9 mouse cellular contexts compared by ENCODE assay signal in the genomic region with DNA sequence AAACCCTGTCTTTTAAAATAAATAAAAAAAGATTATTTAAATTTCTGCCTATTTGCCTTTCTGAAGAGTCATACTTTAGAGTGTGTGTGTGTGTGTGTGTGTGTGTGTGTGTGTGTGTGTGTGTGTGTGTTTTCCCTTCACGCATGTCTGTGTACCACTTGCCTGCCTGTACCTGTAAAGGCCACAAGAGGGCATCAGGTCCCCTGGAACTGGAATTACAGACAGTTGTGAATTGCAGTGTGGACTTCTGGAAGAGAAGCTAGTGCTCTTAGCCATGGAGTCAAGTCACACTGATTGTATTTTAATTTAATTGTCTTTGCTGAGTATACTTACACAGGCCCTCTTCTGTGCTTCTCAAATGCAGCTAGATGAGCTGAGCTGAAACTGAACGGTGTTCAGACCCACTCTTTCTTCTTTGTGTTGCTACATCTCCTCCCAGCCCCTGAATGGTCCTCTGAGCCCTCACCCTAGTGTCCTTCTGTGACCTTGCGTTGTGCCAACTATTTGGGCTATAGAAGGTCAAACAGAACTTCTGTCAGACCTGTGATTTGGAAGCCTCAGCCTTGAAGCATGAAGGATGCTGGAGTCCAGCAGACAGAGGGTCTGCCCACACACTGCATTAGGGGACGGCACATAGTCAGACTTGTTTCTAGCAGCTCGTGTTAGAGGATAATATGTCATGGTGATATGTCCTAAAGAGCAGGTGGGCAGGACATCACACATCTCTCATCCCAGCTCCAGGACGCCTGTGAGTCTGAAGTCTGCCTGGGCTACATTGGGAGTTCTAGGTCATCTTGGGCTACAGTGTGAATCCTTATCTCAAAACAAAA. TPM values are rescaled to one million over a fixed set of nuclear protein-coding genes. Genes with fewer than 3 reads are reported as not detected.
DNase-seq lines count a peak whose midpoint lies in the region; ATAC-seq and TF ChIP-seq lines count a peak whose summit lies in the region.
"Had no signal": no experiment of that assay in that cellular context is flagged by ENCODE, and none has a peak within 500 bp of the region (broad histone marks: within the 10 kb centered on the region; RNA-seq: fewer than 3 reads in every experiment).

No protein-coding gene starts in this region.

- no peak overlapping the region for H3K9ac ChIP-seq in forebrain, embryonic 15.5 days (replicated peaks)
- no peak overlapping the region for H3K9ac ChIP-seq in hindbrain, embryonic 16.5 days (ENCODE audit: low read depth, low read length)

- H3K4me2 ChIP-seq in forebrain, embryonic 15.5 days (replicated peaks), result no peak overlapping the region
- no peak overlapping the region for H3K4me2 ChIP-seq in hindbrain, embryonic 16.5 days (ENCODE audit: low read length)

- peak; percentile 20 for DNase-seq in cerebellum, adult 9-10 months
- DNase-seq in cerebellum, adult 11-12 months, result no peak
- peak; percentile 46 to 50 for DNase-seq in left cerebral cortex, adult 18-20 months (ENCODE audit: low spot score in 2 of 2)
- peak; percentile 43 for DNase-seq in right cerebral cortex, postnatal 4 days

- H3K4me1 ChIP-seq in bone marrow macrophage, adult 2 months (ENCODE audit: control insufficient read depth, insufficient read depth, low read length), result peaks cover 4% of the 10 kb centered on the region; the same call in 1 of the 2 replicates
- H3K4me1 ChIP-seq in forebrain, embryonic 15.5 days, result no peaks in the 10 kb centered on the region
- H3K4me1 ChIP-seq in hindbrain, embryonic 16.5 days (ENCODE audit: control insufficient read depth, insufficient read depth, low read depth, low read length), result no peaks in the 10 kb centered on the region

- no peaks in the 10 kb centered on the region for H3K9me3 ChIP-seq in forebrain, embryonic 15.5 days
- H3K9me3 ChIP-seq in hindbrain, embryonic 16.5 days (ENCODE audit: control insufficient read depth, low read length), result no peaks in the 10 kb centered on the region
- H3K9me3 ChIP-seq: megakaryocyte, embryonic 14.5 days had no signal

- no peak for TF ChIP-seq POLR2A in bone marrow macrophage, adult 2 months (IDR thresholded peaks at IDR 0.05; ENCODE audit: borderline replicate concordance, low read depth, low read length)

- H3K27ac ChIP-seq in bone marrow macrophage, adult 2 months (ENCODE audit: insufficient read depth, low read depth, low read length), result no peak overlapping the region
- H3K27ac ChIP-seq in forebrain, embryonic 15.5 days (replicated peaks), result no peak overlapping the region
- no peak overlapping the region for H3K27ac ChIP-seq in hindbrain, embryonic 16.5 days (ENCODE audit: low read depth, low read length)

- H3K27me3 ChIP-seq in forebrain, embryonic 15.5 days, result no peaks in the 10 kb centered on the region
- no peaks in the 10 kb centered on the region for H3K27me3 ChIP-seq in hindbrain, embryonic 16.5 days (replicated peaks; ENCODE audit: control insufficient read depth, insufficient read depth, low read length)

- WGBS in forebrain, embryonic 15.5 days, result 73% methylated on average over 6 of the region's 6 CpGs
- WGBS in hindbrain, embryonic 16.5 days, result 78% methylated on average over 6 of the region's 6 CpGs

- peak; percentile 29; the same call in 1 of the 2 replicates for TF ChIP-seq CTCF in bone marrow macrophage, adult 2 months (IDR thresholded peaks at IDR 0.05; ENCODE audit: low read depth, low read length)

- no peak overlapping the region for H3K4me3 ChIP-seq in bone marrow macrophage, adult 2 months (ENCODE audit: insufficient read depth, low read length)
- no peak overlapping the region for H3K4me3 ChIP-seq in forebrain, embryonic 15.5 days
- H3K4me3 ChIP-seq in hindbrain, embryonic 16.5 days (ENCODE audit: low read length), result no peak overlapping the region
- H3K4me3 ChIP-seq: megakaryocyte, embryonic 14.5 days had no signal

- H3K36me3 ChIP-seq in forebrain, embryonic 15.5 days, result no peaks in the 10 kb centered on the region
- H3K36me3 ChIP-seq in hindbrain, embryonic 16.5 days (ENCODE audit: control insufficient read depth, insufficient read depth, low read length), result no peaks in the 10 kb centered on the region

- peak; percentile 79 for ATAC-seq in forebrain, embryonic 15.5 days (replicated peaks)
- ATAC-seq in hindbrain, embryonic 16.5 days, result peak; percentile 87
- peak; percentile 95 for ATAC-seq in megakaryocyte progenitor cell, adult 5-6 weeks (replicated peaks; ENCODE audit: poor library complexity)

RNA-seq across cellular contexts. Expression of a gene that starts 16.2 kb away (rescaled TPM):
- polyA plus RNA-seq in bone marrow macrophage, adult 2 months (2012; ENCODE audit: insufficient read depth, insufficient read length, missing spikeins), result not detected in 2 replicates
- not detected in 2 replicates for polyA plus RNA-seq in forebrain, embryonic 15.5 days (2015; fragmentation: Nextera tagmentation; extraction: Ambion mirVana)
- polyA plus RNA-seq in hindbrain, embryonic 16.5 days (2015; fragmentation: Nextera tagmentation; extraction: Ambion mirVana), result not detected in 2 replicates
- not detected for total RNA-seq in left cerebral cortex, adult 18-20 months (2021)
- not detected in 2 replicates for total RNA-seq in megakaryocyte progenitor cell, adult 5-6 weeks (2015)
- not detected in 2 replicates for total RNA-seq in megakaryocyte progenitor cell, adult 5-6 weeks (2017)

RNA-seq across cellular contexts. Expression of a gene that starts 37.8 kb away (rescaled TPM):
- 1.9 and 2.7 TPM in 2 replicates for polyA plus RNA-seq in bone marrow macrophage, adult 2 months (2012; ENCODE audit: insufficient read depth, insufficient read length, missing spikeins)
- polyA plus RNA-seq in forebrain, embryonic 15.5 days (2015; fragmentation: Nextera tagmentation; extraction: Ambion mirVana), result 2.6 and 2.7 TPM in 2 replicates
- polyA plus RNA-seq in hindbrain, embryonic 16.5 days (2015; fragmentation: Nextera tagmentation; extraction: Ambion mirVana), result 3.3 and 4.6 TPM in 2 replicates
- total RNA-seq in left cerebral cortex, adult 18-20 months (2021), result 10 to 100 TPM in 1 of 2 experiments, 1 to 10 TPM in 1; 5.9 to 10.2 TPM
- total RNA-seq in megakaryocyte progenitor cell, adult 5-6 weeks (2015), result not detected in 2 replicates
- total RNA-seq in megakaryocyte progenitor cell, adult 5-6 weeks (2017), result not detected in 2 replicates

RNA-seq across cellular contexts. Expression of a gene that starts 54.6 kb away (rescaled TPM):
- 30.9 and 31.2 TPM in 2 replicates for polyA plus RNA-seq in bone marrow macrophage, adult 2 months (2012; ENCODE audit: insufficient read depth, insufficient read length, missing spikeins)
- 14.2 and 19.4 TPM in 2 replicates for polyA plus RNA-seq in forebrain, embryonic 15.5 days (2015; fragmentation: Nextera tagmentation; extraction: Ambion mirVana)
- polyA plus RNA-seq in hindbrain, embryonic 16.5 days (2015; fragmentation: Nextera tagmentation; extraction: Ambion mirVana), result 14.6 and 15.9 TPM in 2 replicates
- 10 to 100 TPM; 54.5 to 60.4 TPM for total RNA-seq in left cerebral cortex, adult 18-20 months (2021)
- total RNA-seq in megakaryocyte progenitor cell, adult 5-6 weeks (2015), result 6.8 and 9.5 TPM in 2 replicates
- 9.8 and 19.6 TPM in 2 replicates for total RNA-seq in megakaryocyte progenitor cell, adult 5-6 weeks (2017)
